Mouse (Mus musculus) limb, embryonic 14.5 days (tissue): Measurements from ENCODE around the gene Suds3. TPM values are rescaled to one million over a fixed set of nuclear protein-coding genes. Genes with fewer than 3 reads are reported as not detected.

Source experiments
- ATAC-seq: fragments of 200-750 bp; cut with Nextera tagmentation; 2 replicates; pipeline ENCODE4 v1.8.0; 2017; ENCODE audit warnings: low read depth, moderate number of reproducible peaks, moderate TSS enrichment; ENCODE audit not compliant: low FRiP score
- DNase-seq: peaks from one replicate; pipeline ENCODE4 v3.0.0-alpha.2; 2015; ENCODE audit warnings: low spot score
- H3K27ac ChIP-seq: fragments of 300-500 bp; sonication (generic); replicated peaks from 2 replicates; pipeline ENCODE4 v1.5.1; 2014; ENCODE audit warnings: low read depth, mild to moderate bottlenecking, low read length, moderate library complexity, mixed read lengths
- H3K27me3 ChIP-seq: fragments of 300-500 bp; sonication (generic); 2 replicates; pipeline ENCODE4 v1.6.1; 2014; ENCODE audit warnings: low read length, mixed read lengths; ENCODE audit not compliant: control insufficient read depth, insufficient read depth
- H3K36me3 ChIP-seq: fragments of 300-500 bp; sonication (generic); 2 replicates; pipeline ENCODE4 v1.6.1; 2014; ENCODE audit warnings: mild to moderate bottlenecking, low read length, moderate library complexity, mixed read lengths; ENCODE audit not compliant: control insufficient read depth, insufficient read depth
- H3K4me1 ChIP-seq: fragments of 300-500 bp; sonication (generic); 2 replicates; pipeline ENCODE4 v1.6.1; 2014; ENCODE audit warnings: antibody characterized with exemption, low read length, mixed read lengths; ENCODE audit not compliant: control insufficient read depth, insufficient read depth
- H3K4me2 ChIP-seq: fragments of 300-500 bp; sonication (generic); replicated peaks from 2 replicates; pipeline ENCODE4 v1.6.1; 2014; ENCODE audit warnings: low read depth, mild to moderate bottlenecking, low read length, moderate library complexity; ENCODE audit not compliant: severe bottlenecking
- H3K4me3 ChIP-seq: fragments of 300-500 bp; sonication (generic); replicated peaks from 2 replicates; pipeline ENCODE4 v1.5.1; 2014; ENCODE audit warnings: low read length
- H3K9ac ChIP-seq: fragments of 300-500 bp; sonication (generic); 2 replicates; pipeline ENCODE4 v1.6.1; 2014; ENCODE audit warnings: mild to moderate bottlenecking, low read depth, low read length, moderate library complexity; ENCODE audit not compliant: severe bottlenecking
- H3K9me3 ChIP-seq: fragments of 300-500 bp; sonication (generic); 2 replicates; pipeline ENCODE4 v1.6.1; 2016; ENCODE audit warnings: low read length; ENCODE audit not compliant: control insufficient read depth
- POLR2A ChIP-seq: fragments of 200-500 bp; IDR thresholded peaks from 2 replicates; pipeline ENCODE4 v1.8.0; 2012; ENCODE audit warnings: inconsistent platforms, mild to moderate bottlenecking, moderate library complexity, borderline replicate concordance; ENCODE audit not compliant: insufficient read depth, insufficient read length; ENCODE audit errors: extremely low read depth
- WGBS: fragments of 180-500 bp; shearing (Covaris S2); extraction: QIAGEN DNeasy Blood & Tissue Kit; methylation state at CpG from one replicate; pipeline ENCODE4 v1.1.7; 2014; 5-methylcytosine and 5-hydroxymethylcytosine counted together
- polyA plus RNA-seq, 2 experiments: library from polyadenylated mRNA; depleted of rRNA in 1 of 2; stranded (reverse) in 1 of 2; unstranded in 1 of 2; fragments of >200 nt; fragmentation: Nextera tagmentation in 1 of 2; extraction: Ambion mirVana in 1 of 2; gene quantifications; 2 replicates each; pipeline versions ENCODE4 v1.2.1 to v1.2.3; 2012 to 2014

Gene Suds3
- polyA plus RNA-seq, 2 experiments, result 43.8 to 74.7 TPM

DNA sequence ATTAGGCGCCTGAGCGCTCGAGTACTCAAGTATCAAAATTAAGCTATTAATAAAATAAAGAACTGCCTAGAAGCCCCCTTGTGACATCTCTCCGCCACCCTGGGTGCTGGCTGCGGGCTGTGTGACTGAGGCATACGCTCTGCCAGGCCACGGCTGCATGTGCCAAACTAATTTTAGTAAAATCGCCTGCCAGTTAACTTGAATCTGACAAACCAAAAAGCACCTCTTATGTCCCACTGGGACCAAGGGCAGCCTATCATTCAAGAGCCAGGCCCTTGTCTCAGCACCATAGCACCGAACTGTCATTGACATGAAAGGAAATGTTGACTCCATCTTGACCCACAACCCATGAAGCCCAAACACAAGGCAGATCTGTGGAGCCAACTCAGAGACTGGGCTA, 10.2 kb downstream of the Suds3 start:
- Histone ChIP-seq H3K27me3 (no peaks in the 10 kb centered on the region), H3K27ac (no peak overlapping the region), H3K9me3 (no peaks in the 10 kb centered on the region), H3K36me3 (peaks cover 95% of the 10 kb centered on the region), H3K4me1 (no peaks in the 10 kb centered on the region), H3K4me3 (no peak overlapping the region), H3K9ac (no peak overlapping the region), H3K4me2 (no peak overlapping the region)
- 88% methylated on average over 9 of the region's 9 CpGs for WGBS
- ATAC-seq (no peak), DNase-seq (no peak)
- TF ChIP-seq POLR2A, result no peak

DNA sequence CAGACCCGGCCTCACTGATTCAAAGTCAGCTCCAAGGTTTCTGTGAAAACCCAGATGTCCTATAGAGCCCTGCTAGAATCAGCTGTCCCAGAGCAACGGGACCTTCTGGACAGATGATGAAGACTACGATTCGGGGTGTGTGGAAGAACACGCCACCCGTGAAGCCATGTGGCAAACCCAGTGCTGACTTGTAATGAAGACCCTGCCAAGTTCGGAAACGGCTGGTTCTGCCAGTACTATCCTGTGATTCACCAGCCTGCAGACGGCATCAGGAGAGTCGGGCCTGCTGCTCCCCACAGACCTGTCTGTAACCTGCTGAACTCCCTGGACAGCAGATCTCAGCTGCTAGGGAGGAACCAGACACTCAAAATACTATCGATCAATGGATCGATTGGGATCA, 11.6 kb downstream of the Suds3 start:
- no peak overlapping the region for H3K4me2 ChIP-seq
- H3K27ac ChIP-seq, result no peak overlapping the region
- peaks cover 96% of the 10 kb centered on the region for H3K36me3 ChIP-seq
- no peaks in the 10 kb centered on the region for H3K4me1 ChIP-seq
- no peak for TF ChIP-seq POLR2A
- no peaks in the 10 kb centered on the region for H3K9me3 ChIP-seq
- 95% methylated on average over 12 of the region's 12 CpGs for WGBS
- no peaks in the 10 kb centered on the region for H3K27me3 ChIP-seq
- no peak overlapping the region for H3K9ac ChIP-seq
- H3K4me3 ChIP-seq, result no peak overlapping the region
- DNase-seq (no peak), ATAC-seq (no peak)

GRCm38 (mm10) chr5:117103194-117103929, 12.6 kb downstream of the Suds3 start:
- WGBS, result 89% methylated on average over 20 of the region's 20 CpGs
- ATAC-seq (no peak), DNase-seq (no peak)
- H3K27me3 ChIP-seq, result no peaks in the 10 kb centered on the region
- no peak for TF ChIP-seq POLR2A
- no peak overlapping the region for H3K27ac ChIP-seq
- H3K9me3 ChIP-seq, result no peaks in the 10 kb centered on the region
- peaks cover 93% of the 10 kb centered on the region for H3K36me3 ChIP-seq
- no peak overlapping the region for H3K9ac ChIP-seq
- H3K4me3 ChIP-seq, result no peak overlapping the region
- H3K4me2 ChIP-seq, result no peak overlapping the region
- no peaks in the 10 kb centered on the region for H3K4me1 ChIP-seq

- Histone ChIP-seq H3K4me1 (no peaks in the 10 kb centered on the region), H3K4me3 (no peak overlapping the region), H3K36me3 (peaks cover 80% of the 10 kb centered on the region), H3K27me3 (no peaks in the 10 kb centered on the region), H3K9ac (no peak overlapping the region), H3K27ac (no peak overlapping the region), H3K4me2 (no peak overlapping the region), H3K9me3 (no peaks in the 10 kb centered on the region)
- no peak for TF ChIP-seq POLR2A
- ATAC-seq (no peak), DNase-seq (no peak)
- 85% methylated on average over 11 of the region's 11 CpGs for whole genome bisulfite sequencing
These were observed 16.2 kb downstream of the Suds3 start for GRCm38 (mm10) chr5:117099742-117100141.

DNA sequence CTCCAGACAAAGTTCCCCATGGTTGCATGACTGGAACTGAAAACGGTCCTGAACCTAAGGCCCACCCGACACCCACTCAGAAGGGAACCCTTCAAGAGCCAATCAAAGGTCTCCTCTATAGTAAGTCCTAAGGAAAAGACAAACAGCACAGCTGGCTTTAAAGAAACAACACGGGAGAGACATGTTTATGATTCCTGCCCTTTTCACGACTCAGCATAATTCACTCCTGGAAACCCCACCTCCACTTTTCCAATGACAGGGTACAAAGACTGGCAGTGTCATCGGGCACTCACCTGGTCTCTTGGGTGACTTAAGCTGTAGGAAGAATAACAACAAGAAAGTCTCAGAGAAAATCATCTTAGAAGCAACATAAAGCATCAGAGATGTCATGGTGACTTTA, 16.9 kb downstream of the Suds3 start:
- ATAC-seq (no peak), DNase-seq (no peak)
- H3K4me2 ChIP-seq, result no peak overlapping the region
- WGBS, result 85% methylated on average over 5 of the region's 5 CpGs
- no peak overlapping the region for H3K27ac ChIP-seq
- H3K4me1 ChIP-seq, result no peaks in the 10 kb centered on the region
- peaks cover 80% of the 10 kb centered on the region for H3K36me3 ChIP-seq
- no peak for TF ChIP-seq POLR2A
- no peaks in the 10 kb centered on the region for H3K9me3 ChIP-seq
- no peak overlapping the region for H3K9ac ChIP-seq
- H3K4me3 ChIP-seq, result no peak overlapping the region
- no peaks in the 10 kb centered on the region for H3K27me3 ChIP-seq
